Mouse (Mus musculus) urinary bladder, postnatal 14 days (tissue): Measurements from ENCODE around the gene Dnajc7.
A peak's percentile ranks its signal among the peaks of the same experiment; 100 is the strongest.
"Not testable (repeated sequence)": the region's sequence is repeated elsewhere in the genome, so short reads cannot be mapped to it uniquely, and the experiment has no call there.

ENCODE experiments used
- DNase-seq: peaks from one replicate; pipeline ENCODE4 v3.0.0; 2021; ENCODE audit warnings: low spot score

Dnajc7 gene

GRCm38 (mm10) chr11:100546955-100547354 lies 73.0 kb downstream of the Dnajc7 start:
- no peak for DNase-seq

- no peak for DNase-seq
Measured at GRCm38 (mm10) chr11:100545746-100546085, 74.3 kb downstream of the Dnajc7 start.

- peak; percentile 93 for DNase-seq
Measured at GRCm38 (mm10) chr11:100544832-100545745, 74.9 kb downstream of the Dnajc7 start, which contains the start of gene Ttc25. Gene Ttc25 (plus strand): TSS chr11:100545607.

- DNase-seq: no peak
Measured at GRCm38 (mm10) chr11:100541577-100541976, 78.4 kb downstream of the Dnajc7 start.

GRCm38 (mm10) chr11:100540966-100541365 lies 79.0 kb downstream of the Dnajc7 start:
- no peak for DNase-seq

GRCm38 (mm10) chr11:100536466-100536865 lies 83.5 kb downstream of the Dnajc7 start:
- no peak for DNase-seq

- no peak for DNase-seq
Measured at GRCm38 (mm10) chr11:100535996-100536395, 84.0 kb downstream of the Dnajc7 start.

- not testable (repeated sequence) for DNase-seq
Measured at GRCm38 (mm10) chr11:100534821-100535220, 85.1 kb downstream of the Dnajc7 start.

GRCm38 (mm10) chr11:100534411-100534810 lies 85.6 kb downstream of the Dnajc7 start:
- DNase-seq: not testable (repeated sequence)

- no peak for DNase-seq
Measured at GRCm38 (mm10) chr11:100533871-100534270, 86.1 kb downstream of the Dnajc7 start.
